Mouse (Mus musculus) retina, adult 2 months (tissue): Measurements from ENCODE around the gene Ctnnbip1.
"Not testable (repeated sequence)": the region's sequence is repeated elsewhere in the genome, so short reads cannot be mapped to it uniquely, and the experiment has no call there.

Experiments used
- DNase-seq: peaks from one replicate; pipeline ENCODE4 v3.0.0-alpha.2; 2012; ENCODE audit warnings: low read depth, low spot score

Ctnnbip1 gene

DNA sequence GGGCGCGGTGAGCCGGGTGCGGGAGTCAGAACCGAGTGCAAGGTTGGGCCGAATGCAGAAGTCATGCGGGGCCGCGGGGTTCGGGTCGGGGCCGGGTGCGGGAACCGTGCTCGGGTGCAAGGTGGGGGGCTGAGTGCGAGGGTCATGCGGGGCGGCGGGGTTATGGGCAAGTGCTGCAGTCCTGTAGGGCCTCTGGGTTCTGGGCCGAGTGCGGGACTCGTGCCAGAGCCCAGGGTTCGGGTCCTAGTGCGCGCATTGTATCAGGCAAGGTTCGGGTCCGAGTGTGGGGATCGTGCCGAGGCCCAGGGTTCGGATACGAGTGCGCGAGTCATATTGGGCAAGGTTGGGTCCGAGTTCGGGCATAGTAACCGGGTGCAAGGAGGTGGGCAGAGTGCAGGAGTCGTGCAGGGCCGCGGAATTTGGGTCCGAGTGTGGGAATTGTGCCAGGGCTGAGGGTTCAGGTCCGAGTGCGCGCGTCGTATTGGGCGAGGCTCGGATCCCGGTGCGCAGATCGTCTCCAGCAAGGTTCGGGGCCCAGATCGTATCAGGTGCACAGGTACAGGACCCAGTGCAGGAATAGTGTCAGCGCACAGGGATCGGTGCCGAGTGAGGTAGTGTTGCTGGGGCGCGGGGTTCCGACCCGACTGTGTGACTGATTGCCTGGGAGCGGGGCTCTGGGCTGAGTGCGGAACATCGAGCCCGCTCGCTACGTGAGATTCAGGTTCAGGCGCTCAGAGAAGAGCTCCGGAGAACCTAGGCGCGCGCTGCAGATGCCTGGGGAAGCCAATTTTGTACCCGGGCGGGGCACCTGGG, 69.0 kb downstream of the Ctnnbip1 start:
- DNase-seq, result no peak

DNA sequence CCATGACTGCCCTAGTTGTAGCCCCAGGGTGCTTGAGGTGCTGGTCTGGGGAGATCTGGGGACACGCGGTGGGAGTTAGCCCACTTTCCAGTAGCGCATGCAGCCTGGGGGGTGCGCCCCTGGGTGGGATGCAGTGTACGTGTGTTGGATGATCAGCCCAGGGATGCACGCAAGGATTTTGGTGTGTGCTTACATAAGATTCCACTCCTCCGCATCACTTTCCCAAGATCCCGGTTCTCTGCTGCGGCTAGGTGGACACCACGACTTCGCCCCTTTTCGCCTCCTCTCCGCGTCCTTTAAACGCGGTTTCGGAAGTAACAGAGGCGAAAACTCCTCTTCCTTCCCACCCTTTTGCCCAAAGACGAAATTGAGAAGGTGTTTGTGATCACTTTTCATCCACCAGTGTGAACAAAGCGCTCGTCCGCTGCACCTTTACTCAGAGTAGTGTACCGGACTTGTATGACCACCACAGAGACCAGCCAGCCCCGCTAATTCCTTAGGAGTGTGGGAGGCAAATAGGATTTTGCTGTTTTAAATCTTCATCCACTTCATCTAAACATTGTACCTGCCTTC, 69.6 kb downstream of the Ctnnbip1 start:
- DNase-seq, result no peak

DNA sequence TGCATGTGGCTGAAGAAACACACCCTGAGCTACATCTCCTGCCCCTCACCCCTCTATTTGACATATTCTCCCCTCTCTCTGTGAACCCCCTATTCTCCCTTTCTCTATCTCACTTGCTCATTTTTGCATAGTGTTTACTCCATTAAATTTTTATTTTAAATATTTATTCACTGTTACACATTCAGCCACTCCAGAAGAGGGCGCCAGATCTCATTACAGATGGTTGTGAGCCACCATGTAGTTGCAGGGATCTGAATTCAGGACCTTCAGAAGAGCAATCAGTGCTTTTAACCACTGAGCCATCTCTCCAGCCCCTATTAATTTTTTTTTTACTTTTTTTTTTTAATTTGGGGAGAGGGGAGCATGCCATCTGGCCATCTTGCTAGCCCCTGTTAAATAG, 72.2 kb downstream of the Ctnnbip1 start:
- DNase-seq, result no peak

DNA sequence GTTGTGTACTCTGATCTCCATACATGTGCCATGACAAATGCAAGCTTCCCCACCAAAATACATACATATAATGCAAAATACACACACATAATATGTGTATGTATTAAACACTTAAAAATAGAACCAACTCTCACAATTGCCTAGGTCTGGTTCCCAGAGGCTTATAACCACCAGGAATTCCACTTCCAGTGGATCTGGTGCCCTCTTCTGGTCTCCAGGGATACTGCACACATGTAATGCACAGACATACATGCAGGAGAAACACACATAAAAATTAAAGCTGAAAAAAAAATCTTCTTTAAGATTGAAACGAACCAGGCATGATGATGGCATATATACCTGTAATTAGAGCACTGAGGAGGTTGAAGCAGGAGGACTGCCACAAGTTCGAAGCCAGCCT, 73.5 kb downstream of the Ctnnbip1 start:
- no peak for DNase-seq

DNA sequence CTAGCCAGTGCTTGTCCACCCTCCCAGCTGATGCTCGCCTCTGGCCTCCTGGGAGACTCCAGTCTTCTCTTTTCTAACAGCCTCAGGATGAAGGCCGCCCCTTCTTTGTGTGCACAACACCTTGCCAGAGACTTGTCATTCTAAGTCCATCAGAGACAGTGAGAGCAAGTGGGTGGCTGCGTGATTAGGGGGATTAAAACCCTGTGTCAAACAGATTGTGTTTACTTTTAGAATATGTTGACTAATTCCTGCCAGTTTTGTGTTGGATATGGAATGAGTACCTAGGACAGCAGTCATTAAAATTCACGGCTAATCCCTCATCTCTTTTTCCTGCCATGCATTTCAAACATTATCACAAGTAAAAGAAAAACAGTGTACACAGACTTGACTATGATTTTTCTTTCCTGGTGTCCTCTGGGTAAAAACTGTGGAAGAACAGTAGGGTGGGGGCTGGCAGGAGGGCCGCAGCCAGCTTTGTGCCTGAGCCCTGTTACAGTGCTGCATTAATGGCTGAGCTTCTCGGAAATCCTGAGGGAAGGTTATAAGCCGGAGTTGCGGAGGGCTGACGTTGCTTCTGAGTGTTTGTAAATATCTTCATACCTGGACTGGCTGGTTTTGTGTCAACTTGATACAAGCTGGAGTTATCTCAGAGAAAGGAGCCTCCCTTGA, 77.0 kb downstream of the Ctnnbip1 start:
- no peak for DNase-seq

DNA sequence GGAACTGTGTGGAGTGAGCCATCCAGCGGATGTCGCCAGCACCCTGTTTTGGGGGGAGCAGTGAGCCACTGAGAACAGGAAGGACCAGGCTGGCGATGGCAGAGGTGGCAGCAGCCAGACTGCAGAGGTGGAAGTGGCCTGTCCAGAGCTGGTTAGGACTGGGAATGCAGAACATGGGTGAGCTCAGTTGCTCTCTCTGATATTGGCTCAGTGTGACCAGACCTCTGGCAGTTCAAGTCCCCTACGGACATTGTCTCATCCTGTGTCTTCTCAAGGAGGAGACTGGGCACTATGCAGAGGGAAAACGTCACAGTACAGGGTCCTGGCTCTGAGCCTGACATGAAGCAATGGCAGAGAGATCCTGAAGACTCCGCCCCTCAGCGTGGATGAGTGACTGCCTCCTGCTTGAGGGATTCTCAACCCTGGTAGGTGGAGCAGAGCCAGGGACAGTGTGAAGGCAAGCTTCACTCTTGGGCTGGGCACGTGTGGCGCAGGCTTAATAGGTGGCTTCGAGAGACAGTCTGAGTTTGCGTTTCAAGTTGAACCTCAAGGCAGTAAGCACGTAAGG, 79.7 kb downstream of the Ctnnbip1 start:
- DNase-seq, result no peak

DNA sequence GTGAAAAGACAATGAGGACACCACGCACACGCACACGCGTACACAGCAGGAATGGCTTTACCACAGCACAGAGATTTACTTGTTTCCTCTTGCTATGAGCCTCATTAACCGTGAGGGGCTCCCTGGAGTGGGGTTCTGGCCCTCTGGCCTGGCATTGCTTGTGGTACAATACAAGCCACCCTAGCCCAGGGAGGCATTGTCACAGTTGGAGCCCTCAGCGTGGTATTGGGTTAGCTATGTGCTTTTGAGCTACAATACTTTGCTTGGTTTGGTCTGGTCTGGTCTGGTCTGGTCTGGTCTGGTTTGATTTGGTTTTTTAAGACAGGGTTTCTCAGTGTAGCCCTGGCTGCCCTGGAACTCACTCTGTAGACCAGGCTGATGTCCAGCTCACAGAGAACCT, 81.5 kb downstream of the Ctnnbip1 start:
- no peak for DNase-seq

DNA sequence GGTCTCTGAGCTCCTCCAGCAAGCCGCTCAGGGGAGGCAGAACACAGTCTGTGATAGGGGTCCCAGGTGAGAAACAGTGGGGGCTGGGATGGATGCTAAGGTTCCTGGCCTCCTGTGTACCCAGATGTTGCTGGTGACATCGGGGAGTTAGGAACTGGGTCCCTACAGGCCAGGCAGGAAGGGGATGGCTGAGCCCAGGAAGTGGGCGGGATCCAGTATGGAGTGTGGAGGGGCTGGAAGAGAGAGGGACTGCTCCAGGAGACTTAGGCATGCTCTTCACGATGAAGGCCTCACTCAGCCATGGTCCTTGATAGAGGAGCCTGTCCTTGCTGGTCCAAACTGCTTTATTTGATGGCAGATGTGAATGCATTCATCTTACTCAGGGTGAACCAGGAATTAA, 82.1 kb downstream of the Ctnnbip1 start:
- no peak for DNase-seq

DNA sequence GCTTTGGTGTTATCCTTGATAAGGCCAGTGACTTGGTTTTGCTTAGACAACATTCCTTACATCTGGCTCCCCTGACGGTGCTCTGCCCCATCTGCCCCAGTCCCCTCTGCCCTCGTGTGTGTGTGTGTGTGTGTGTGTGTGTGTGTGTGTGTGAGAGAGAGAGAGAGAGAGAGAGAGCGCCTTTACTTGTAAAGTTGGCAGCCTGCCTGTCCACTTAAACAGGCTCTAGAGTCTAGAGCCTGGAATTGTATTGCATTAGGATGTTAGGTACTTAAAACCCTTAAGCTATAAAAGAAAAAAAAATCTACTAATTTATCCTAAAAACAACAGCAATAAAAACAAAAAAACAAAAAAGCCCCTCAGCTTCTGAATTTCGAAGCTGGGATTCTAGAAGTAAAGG, 83.4 kb downstream of the Ctnnbip1 start:
- DNase-seq, result no peak

DNA sequence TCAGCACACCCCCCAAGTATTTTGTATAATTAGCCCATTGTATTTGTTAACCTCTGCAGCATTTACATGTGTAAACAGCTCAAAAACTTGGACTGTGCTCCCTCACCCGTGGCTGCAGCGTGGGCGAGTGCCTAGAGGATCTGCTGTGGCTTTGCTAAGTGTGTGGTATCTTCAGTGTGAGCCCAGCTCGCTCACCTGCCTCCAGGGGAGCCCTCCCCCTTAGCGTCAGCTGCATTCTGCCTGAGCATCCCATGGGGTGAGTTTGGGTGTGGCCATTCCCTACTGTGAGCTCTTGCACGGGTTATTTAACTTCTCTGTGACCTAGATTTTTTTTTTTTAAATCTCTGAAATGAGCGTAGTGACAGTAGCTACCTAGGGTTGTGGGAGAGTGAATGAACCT, 84.2 kb downstream of the Ctnnbip1 start:
- no peak for DNase-seq

DNA sequence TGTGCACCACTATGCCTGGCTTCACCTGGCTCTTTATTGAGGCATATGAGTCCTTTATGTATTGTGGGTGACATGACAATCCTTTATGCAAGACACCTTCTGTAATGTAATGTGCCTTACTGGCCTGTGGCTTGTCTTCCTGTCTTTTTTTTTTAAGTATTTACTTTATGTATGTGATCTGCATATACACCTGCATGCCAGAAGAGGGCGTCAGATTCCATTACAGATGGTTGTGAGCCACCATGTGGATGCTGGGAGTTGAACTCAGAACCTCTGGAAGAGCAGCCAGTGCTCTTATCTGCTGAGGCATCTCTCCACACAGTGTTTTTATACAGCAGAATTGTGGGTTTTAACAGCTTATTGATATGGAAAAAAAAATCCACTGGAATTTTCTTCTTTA, 85.8 kb downstream of the Ctnnbip1 start:
- DNase-seq, result no peak

DNA sequence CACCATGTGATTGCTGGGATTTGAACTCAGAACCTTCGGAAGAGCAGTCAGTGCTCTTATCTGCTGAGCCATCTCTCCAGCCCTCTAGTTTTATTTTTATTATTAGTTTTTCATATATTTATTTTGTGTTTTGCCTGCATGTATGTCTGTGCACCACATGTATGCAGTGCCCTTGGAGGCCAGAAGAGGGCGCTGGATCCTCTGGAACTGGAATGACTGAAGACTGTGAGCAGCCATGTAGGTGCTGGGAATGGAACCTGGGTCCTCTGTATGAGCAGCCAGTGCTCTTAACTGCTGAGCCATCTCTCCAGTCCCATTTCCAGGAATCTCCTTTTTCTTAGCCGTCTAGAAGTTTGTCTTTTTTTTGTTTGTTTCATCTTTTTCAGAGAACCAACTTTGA, 86.5 kb downstream of the Ctnnbip1 start:
- no peak for DNase-seq

DNA sequence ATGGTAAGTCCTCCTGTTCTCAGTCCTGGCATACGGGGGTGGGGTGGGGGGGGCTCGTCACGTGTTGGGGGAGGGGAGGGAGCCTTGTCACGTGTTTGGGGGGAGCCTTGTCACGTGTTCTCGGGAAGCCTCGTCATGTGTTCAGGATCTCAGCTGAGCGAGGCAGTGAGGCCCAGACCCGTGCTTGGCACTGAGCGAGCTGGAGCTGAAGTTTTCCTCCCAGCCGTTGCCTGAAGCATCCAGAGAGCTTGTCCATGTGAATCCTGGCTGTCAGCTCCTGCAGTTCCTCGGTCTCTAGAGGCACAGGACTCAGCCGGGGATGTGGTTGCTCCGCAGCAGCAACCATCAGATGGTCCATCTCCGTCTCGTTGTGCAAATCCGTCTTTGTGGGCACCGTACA, 88.0 kb downstream of the Ctnnbip1 start:
- DNase-seq, result no peak

DNA sequence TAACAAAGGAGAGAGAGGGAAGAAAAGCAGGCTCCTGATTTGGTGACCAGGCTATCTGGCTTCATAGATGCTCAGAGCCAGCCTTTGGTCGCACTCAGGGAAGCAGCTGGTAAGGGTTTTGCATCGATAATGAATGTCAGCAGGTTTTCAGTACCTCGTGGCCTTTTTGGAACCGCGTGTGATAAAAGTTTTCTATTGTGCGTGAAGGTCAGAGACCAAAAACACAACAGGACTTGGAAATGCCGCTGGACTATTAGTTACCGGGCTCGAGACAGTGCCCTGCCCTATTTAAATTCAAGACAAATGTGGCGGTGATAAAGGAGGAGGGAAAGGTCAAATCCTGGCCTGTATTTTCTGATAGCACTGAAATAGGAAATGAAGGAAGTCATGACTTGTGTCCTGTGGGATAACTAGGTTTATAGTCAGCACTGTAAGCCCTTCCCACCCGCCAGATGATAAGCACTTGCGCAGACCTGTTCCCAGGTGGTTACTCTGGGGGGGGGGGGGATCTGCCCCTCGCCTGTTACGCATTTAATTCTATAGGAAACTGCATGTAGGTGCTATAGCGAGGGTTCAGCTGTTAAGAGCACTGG, 88.8 kb downstream of the Ctnnbip1 start:
- DNase-seq, result no peak

DNA sequence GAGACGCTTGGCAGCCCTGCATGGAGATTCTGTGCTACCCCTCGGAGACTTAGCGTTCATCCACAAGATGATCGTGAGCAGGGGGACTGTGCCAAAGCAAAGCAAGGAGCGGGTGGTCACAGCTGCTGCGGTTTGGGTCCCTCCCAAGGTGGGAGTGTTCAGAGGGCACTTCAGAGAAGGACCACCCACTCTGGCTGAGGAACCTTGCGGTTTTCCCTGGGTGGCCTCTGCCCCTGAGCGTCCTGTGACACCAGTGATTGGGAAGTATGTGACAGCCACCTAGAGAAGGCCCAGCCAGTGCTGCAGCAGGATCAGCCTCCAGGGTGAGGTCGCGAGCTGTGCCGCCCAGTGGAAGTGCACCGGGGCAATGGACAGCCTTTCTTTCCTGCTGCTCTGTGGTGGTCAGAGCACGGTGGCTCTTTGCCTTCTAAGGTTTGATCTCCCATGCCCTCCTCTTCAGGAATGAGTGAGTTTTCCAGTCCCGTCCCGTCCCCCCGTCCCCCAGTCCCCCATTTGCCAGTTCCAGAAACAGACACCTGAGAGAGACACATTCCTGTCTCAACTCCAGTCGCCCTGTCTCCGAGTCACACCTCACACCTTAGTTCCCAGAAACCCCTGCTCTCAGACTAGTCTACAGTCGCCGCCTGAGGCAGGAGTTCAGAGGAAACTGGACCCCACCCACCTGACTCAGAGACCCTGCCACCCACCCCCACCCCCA, 89.7 kb downstream of the Ctnnbip1 start:
- DNase-seq, result no peak

DNA sequence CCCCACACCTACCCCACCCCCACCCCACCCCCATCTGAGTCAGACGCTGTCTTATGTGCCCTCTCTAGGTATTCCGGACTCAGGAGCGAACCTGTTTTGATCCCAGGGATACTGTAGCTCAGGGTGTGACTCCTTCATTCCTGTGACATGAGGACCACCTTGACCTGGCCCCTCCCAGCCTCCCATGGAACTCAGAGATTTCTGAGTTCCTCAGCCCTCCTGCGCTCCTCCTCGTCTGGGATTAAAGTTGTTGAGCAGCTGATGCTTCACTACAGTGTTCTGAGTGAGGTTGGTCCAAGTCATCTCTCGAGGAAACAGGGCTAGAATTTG, 90.2 kb downstream of the Ctnnbip1 start:
- DNase-seq, result no peak

DNA sequence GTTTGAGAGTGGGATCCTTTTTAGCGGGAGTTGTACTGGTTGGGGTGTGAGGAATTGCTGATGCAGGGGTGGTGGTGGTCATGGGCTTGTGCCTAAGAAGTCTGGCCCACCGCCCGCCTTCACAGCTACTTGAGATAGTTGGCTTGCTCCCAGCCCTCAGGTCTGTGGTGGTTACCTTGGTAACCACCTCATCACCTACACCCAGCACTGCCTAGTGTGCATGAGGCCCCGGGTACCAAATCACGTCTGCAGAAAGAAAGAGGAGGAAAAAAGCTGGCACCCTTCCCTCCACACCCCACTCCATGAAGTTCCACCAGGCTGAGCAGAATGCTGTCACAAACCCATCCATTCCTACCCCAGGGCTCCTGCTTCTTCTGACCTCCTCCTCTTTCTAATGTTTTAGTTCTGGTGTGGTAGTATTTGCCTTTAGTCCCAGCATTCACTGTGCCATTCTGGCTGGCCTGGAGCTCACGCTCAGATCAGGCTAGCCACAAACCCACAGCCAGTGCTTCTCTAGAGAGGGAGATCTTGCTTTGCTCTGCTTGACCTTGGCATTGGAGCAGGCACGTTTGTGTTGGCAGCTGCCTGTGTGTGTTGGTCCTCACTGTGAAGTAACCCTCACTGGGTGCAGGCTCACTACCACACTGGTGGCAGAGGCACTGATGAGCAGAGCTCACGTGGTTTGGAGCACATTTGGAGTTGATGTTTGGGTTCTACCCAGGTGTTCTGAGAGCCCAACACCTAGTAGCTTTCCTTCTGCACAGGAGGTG, 91.4 kb downstream of the Ctnnbip1 start:
- no peak for DNase-seq

DNA sequence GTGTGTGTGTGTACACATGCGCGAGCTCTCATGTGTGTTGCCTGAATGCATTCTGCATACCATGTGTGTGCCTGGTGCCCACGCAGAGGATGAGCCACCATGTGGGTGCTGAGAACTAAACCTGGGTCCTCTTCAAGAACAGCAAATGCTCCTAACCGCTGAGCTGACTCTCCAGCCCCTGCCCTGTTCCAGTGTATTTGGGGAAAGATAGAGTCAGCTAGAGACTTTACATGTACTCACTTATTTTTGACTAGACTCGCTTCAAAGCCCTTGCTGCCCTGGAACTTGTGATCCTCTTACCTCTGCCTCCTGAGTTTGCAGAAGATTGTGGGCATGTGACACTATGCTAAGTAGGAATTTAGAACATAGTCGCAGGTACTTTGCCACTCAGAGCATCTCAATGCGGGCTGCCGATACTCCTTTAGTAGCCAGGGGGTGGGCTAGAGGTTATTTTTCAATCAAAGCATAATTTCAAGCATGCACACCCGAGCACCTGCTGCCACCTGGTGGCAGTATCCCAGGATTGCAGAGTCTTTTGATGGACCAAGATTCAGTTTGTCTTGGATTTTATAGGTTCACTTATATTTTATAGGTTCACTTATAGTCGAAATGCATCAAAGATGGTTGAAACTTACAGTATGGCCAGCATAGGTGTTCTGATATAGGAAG, 93.5 kb downstream of the Ctnnbip1 start:
- DNase-seq, result no peak

DNA sequence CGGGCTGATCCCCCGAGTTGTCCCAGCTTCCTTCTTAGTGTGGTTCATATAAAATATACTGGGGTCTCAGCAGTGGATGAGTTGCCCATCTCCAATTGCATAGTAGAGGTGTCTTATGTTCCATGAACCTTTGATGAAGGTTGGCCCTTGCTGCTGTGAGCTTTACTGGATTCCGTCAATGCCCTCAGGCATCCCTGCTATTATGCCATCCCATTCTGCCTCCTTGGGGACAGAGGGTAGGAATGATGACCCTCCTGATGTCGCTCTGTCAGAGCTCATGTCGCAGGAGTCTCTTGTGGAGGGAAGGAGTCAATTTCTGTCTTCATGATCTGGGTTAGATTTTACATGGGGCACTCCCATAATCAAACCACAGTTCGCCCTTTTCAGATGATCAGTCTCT, 95.5 kb downstream of the Ctnnbip1 start:
- DNase-seq, result not testable (repeated sequence)

DNA sequence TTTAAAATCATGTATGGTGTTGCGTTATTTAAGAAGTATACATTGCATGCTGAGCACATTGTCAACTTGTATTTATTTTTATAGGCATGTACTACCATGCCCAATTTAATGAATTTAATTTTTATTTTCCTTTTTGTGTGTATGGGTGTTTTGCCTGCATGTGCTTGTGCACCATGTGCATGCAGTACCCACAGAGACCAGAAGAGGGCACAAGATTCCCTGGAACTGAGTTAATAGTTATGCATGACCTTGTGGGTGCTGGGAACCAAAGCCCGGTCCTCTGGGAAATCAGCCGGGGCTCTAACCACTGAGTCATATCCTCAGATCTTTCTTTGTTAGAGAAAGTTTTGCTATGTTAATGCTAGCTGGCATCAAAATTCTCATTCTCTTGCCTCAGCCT, 96.8 kb downstream of the Ctnnbip1 start:
- no peak for DNase-seq
